Mouse (Mus musculus) thymus, adult 2 months (tissue): ENCODE measurements around the gene Brms1. TPM values are rescaled to one million over a fixed set of nuclear protein-coding genes. Genes with fewer than 3 reads are reported as not detected.

Source experiments
- DNase-seq: peaks from one replicate; pipeline ENCODE4 v3.0.0; 2021
- H3K27ac ChIP-seq: fragments of 200-500 bp; 2 replicates; pipeline ENCODE4 v1.5.1; 2012; ENCODE audit warnings: low read length, control low read depth; ENCODE audit not compliant: control insufficient read depth, insufficient read depth
- H3K27me3 ChIP-seq: fragments of 200-500 bp; 2 replicates; pipeline ENCODE4 v1.6.1; 2012; ENCODE audit warnings: mild to moderate bottlenecking, low read length, moderate library complexity, mixed read lengths; ENCODE audit not compliant: control insufficient read depth, insufficient read depth
- H3K36me3 ChIP-seq: fragments of 200-500 bp; 2 replicates; pipeline ENCODE4 v1.6.1; 2012; ENCODE audit warnings: mild to moderate bottlenecking, low read length, moderate library complexity; ENCODE audit not compliant: control insufficient read depth, insufficient read depth
- H3K4me1 ChIP-seq: fragments of 200-500 bp; replicated peaks from 2 replicates; pipeline ENCODE4 v1.6.1; 2012; ENCODE audit warnings: low read length; ENCODE audit not compliant: control insufficient read depth, insufficient read depth
- H3K4me3 ChIP-seq: fragments of 200-500 bp; 2 replicates; pipeline ENCODE4 v1.5.1; 2012; ENCODE audit warnings: mild to moderate bottlenecking, low read length, control low read depth, moderate library complexity; ENCODE audit not compliant: control insufficient read depth, insufficient read depth
- CTCF ChIP-seq: fragments of 200-500 bp; IDR thresholded peaks from 2 replicates; pipeline ENCODE4 v1.5.1; 2012; ENCODE audit warnings: mild to moderate bottlenecking, control low read depth, low read length, moderate library complexity, borderline replicate concordance; ENCODE audit not compliant: control insufficient read depth, poor library complexity, insufficient read depth; ENCODE audit errors: extremely low read depth
- POLR2A ChIP-seq: fragments of 200-500 bp; IDR thresholded peaks from 2 replicates; pipeline ENCODE4 v1.6.1; 2012; ENCODE audit warnings: mild to moderate bottlenecking, low read length, control low read depth, moderate library complexity; ENCODE audit not compliant: control insufficient read depth, poor library complexity, insufficient read depth; ENCODE audit errors: extremely low read depth
- WGBS: fragments of 180-500 bp; shearing (Covaris S2); methylation state at CpG from one replicate; pipeline ENCODE4 v1.1.7; 2018; 5-methylcytosine and 5-hydroxymethylcytosine counted together
- polyA plus RNA-seq: library from polyadenylated mRNA; depleted of rRNA; stranded (reverse); fragments of >200 nt; gene quantifications from 2 replicates; pipeline ENCODE4 v1.2.3, GENCODE M21; 2012; rRNA removed

Brms1 gene
- polyA plus RNA-seq, 1 experiment, result 61.4 TPM

- peak overlapping the region; percentile 24 for H3K4me3 ChIP-seq
- DNase-seq, result no peak
- peaks cover 10% of the 10 kb centered on the region for H3K4me1 ChIP-seq
- TF ChIP-seq CTCF (no peak), POLR2A (no peak)
- no peaks in the 10 kb centered on the region; the same call in 1 of the 2 replicates for H3K27me3 ChIP-seq
- no peak overlapping the region for H3K27ac ChIP-seq
- H3K36me3 ChIP-seq, result peaks cover 23% of the 10 kb centered on the region; the same call in 1 of the 2 replicates
- 10% methylated on average over 31 of the region's 31 CpGs for WGBS
These were observed 56.6 kb downstream of the Brms1 start for GRCm38 (mm10) chr19:5097521-5098362.

- peaks cover 29% of the 10 kb centered on the region for H3K36me3 ChIP-seq
- no peaks in the 10 kb centered on the region; the same call in 1 of the 2 replicates for H3K27me3 ChIP-seq
- TF ChIP-seq CTCF (no peak), POLR2A (no peak)
- peaks cover 10% of the 10 kb centered on the region for H3K4me1 ChIP-seq
- H3K4me3 ChIP-seq, result peak within 1 kb of the TSS; percentile 24
- DNase-seq, result peak; percentile 70
- no peak within 1 kb of the TSS for H3K27ac ChIP-seq
- 11% methylated on average over 48 of the region's 48 CpGs for WGBS
These were observed 57.4 kb downstream of the Brms1 start, which contains the start of gene Cnih2 for GRCm38 (mm10) chr19:5098363-5099143. Cnih2 (minus strand) TSS chr19:5098521.

Other genes starting within 250 kb of the Brms1 start
- 113 and 130 TPM in 2 replicates for gene Rbm4, start 247.5 kb upstream of the Brms1 start, polyA plus RNA-seq
- 30.1 and 56.3 TPM in 2 replicates for gene Gm21992, start 229.7 kb upstream of the Brms1 start, polyA plus RNA-seq
- 158 and 205 TPM in 2 replicates for gene Rbm14, start 229.7 kb upstream of the Brms1 start, polyA plus RNA-seq
- 35.8 and 45.8 TPM in 2 replicates for gene Ccs, start 202.0 kb upstream of the Brms1 start, polyA plus RNA-seq
- 0.19 and 0.24 TPM in 2 replicates for gene Ccdc87, start 202.0 kb upstream of the Brms1 start, polyA plus RNA-seq
- 27.0 and 31.9 TPM in 2 replicates for gene Ctsf, start 186.2 kb upstream of the Brms1 start, polyA plus RNA-seq
- gene Actn3, start 163.4 kb upstream of the Brms1 start, polyA plus RNA-seq, result 8.4 and 11.8 TPM in 2 replicates
- gene Zdhhc24, start 162.7 kb upstream of the Brms1 start, polyA plus RNA-seq, result 53.0 and 53.5 TPM in 2 replicates
- gene Bbs1, start 134.7 kb upstream of the Brms1 start, polyA plus RNA-seq, result 2.8 and 4.7 TPM in 2 replicates
- 153 and 175 TPM in 2 replicates for gene Dpp3, start 113.1 kb upstream of the Brms1 start, polyA plus RNA-seq
- 2.1 and 2.3 TPM in 2 replicates for gene Peli3, start 98.2 kb upstream of the Brms1 start, polyA plus RNA-seq
- gene Mrpl11, start 79.2 kb upstream of the Brms1 start, polyA plus RNA-seq, result 25.8 and 27.3 TPM in 2 replicates
- 0.57 and 0.59 TPM in 2 replicates for gene Npas4, start 51.0 kb upstream of the Brms1 start, polyA plus RNA-seq
- 12.7 and 14.6 TPM in 2 replicates for gene Slc29a2, start 17.5 kb upstream of the Brms1 start, polyA plus RNA-seq
- gene B4gat1, start 2.5 kb upstream of the Brms1 start, polyA plus RNA-seq, result 23.8 and 25.1 TPM in 2 replicates
- gene AC124502.3, start 2.5 kb upstream of the Brms1 start, polyA plus RNA-seq, result 1.1 and 1.4 TPM in 2 replicates
- gene Rin1, start 9.1 kb downstream of the Brms1 start, polyA plus RNA-seq, result 7.1 and 8.8 TPM in 2 replicates
- gene Cd248, start 26.7 kb downstream of the Brms1 start, polyA plus RNA-seq, result 5.9 and 7.7 TPM in 2 replicates
- 1.7 and 3.5 TPM in 2 replicates for gene Tmem151a, start 44.2 kb downstream of the Brms1 start, polyA plus RNA-seq
- gene Yif1a, start 47.2 kb downstream of the Brms1 start, polyA plus RNA-seq, result 121 and 137 TPM in 2 replicates
- gene Cnih2, start 57.2 kb downstream of the Brms1 start, polyA plus RNA-seq, result 3.7 and 4.9 TPM in 2 replicates
- 296 and 317 TPM in 2 replicates for gene Rab1b, start 65.7 kb downstream of the Brms1 start, polyA plus RNA-seq
- 48.0 and 54.9 TPM in 2 replicates for gene Klc2, start 77.2 kb downstream of the Brms1 start, polyA plus RNA-seq
- gene Pacs1, start 231.8 kb downstream of the Brms1 start, polyA plus RNA-seq, result 58.9 and 64.9 TPM in 2 replicates